Mouse (Mus musculus): Measurements from ENCODE around the gene Tmem28. TPM values are rescaled to one million over a fixed set of nuclear protein-coding genes. Genes with fewer than 3 reads are reported as not detected.

The Tmem28 gene
- polyA plus RNA-seq, 1 experiment: 2.6 TPM

DNA sequence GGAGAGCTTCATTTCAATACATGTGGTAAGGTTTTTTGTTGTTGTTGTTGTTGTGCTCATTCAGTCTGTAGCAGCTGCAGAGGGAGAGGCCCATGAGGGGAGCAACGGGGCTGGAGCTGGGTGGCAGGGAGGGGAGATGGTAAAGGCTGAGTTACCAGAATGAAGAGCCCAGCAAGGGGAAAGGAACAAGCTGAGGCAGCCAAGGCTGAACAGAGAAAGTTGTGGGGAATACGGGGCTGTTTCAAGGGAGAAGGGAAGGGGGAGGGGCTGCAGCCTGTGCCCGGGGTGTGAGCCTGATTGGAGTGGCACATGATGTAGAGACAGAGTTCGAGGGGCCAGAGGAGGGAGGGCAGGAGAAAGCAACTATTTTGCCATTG, 53.1 kb downstream of the Tmem28 start:
- Histone ChIP-seq H3K36me3 (ENCODE audit: control insufficient read depth, insufficient read depth, low read length, poor library complexity, severe bottlenecking) (no peaks in the 10 kb centered on the region), H3K27ac (ENCODE audit: insufficient read depth, low read length) (no peak overlapping the region), H3K9me3 (replicated peaks; ENCODE audit: control insufficient read depth, insufficient read depth, low read length, poor library complexity, severe bottlenecking) (no peaks in the 10 kb centered on the region), H3K27me3 (ENCODE audit: control insufficient read depth, insufficient read depth, low read length, poor library complexity, severe bottlenecking) (no peaks in the 10 kb centered on the region), H3K4me3 (ENCODE audit: low read depth, low read length) (no peak overlapping the region), H3K4me1 (ENCODE audit: control insufficient read depth, insufficient read depth, low read length) (peaks cover 2% of the 10 kb centered on the region), H3K9ac (ENCODE audit: low read depth, poor library complexity, severe bottlenecking) (no peak overlapping the region)
- TF ChIP-seq POLR2A (IDR thresholded peaks at IDR 0.05; ENCODE audit: insufficient read depth, low read length) (no peak), EP300 (IDR thresholded peaks at IDR 0.05; ENCODE audit: insufficient read depth, low read depth, low read length) (no peak), CTCF (IDR thresholded peaks at IDR 0.05; ENCODE audit: low read depth, low read length) (no peak)

GRCm38 (mm10) chrX:99876781-99877180, 56.0 kb downstream of the Tmem28 start:
- TF ChIP-seq EP300 (IDR thresholded peaks at IDR 0.05; ENCODE audit: insufficient read depth, low read depth, low read length) (no peak), POLR2A (IDR thresholded peaks at IDR 0.05; ENCODE audit: insufficient read depth, low read length) (no peak), CTCF (IDR thresholded peaks at IDR 0.05; ENCODE audit: low read depth, low read length) (no peak)
- H3K36me3 ChIP-seq (ENCODE audit: control insufficient read depth, insufficient read depth, low read length, poor library complexity, severe bottlenecking): no peaks in the 10 kb centered on the region
- H3K9me3 ChIP-seq (replicated peaks; ENCODE audit: control insufficient read depth, insufficient read depth, low read length, poor library complexity, severe bottlenecking): no peaks in the 10 kb centered on the region
- H3K4me1 ChIP-seq (ENCODE audit: control insufficient read depth, insufficient read depth, low read length): peaks cover 2% of the 10 kb centered on the region
- no peak overlapping the region for H3K4me3 ChIP-seq (ENCODE audit: low read depth, low read length)
- no peaks in the 10 kb centered on the region for H3K27me3 ChIP-seq (ENCODE audit: control insufficient read depth, insufficient read depth, low read length, poor library complexity, severe bottlenecking)
- no peak overlapping the region for H3K9ac ChIP-seq (ENCODE audit: low read depth, poor library complexity, severe bottlenecking)
- H3K27ac ChIP-seq (ENCODE audit: insufficient read depth, low read length): no peak overlapping the region

DNA sequence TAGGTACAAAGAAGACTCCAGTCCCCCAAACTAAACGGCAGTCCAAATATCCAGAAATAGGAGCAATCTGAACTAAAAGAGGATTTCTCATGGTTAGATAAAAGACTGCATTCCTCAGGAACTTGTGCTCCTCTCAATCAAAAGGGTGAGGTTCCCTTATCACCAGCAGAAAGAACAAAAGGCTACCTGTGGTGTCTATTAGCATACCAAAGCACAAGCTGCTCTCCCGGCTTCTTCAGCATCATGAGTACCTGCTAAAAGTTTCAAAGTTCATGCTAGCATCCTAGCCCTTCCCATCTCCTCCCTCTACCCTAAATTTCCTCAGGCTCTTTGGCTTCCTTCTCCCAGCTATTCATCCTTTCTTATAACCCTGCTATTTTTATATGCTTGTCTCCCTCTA, 62.6 kb downstream of the Tmem28 start:
- no peaks in the 10 kb centered on the region for H3K27me3 ChIP-seq (ENCODE audit: control insufficient read depth, insufficient read depth, low read length, poor library complexity, severe bottlenecking)
- H3K36me3 ChIP-seq (ENCODE audit: control insufficient read depth, insufficient read depth, low read length, poor library complexity, severe bottlenecking): no peaks in the 10 kb centered on the region
- no peak overlapping the region for H3K27ac ChIP-seq (ENCODE audit: insufficient read depth, low read length)
- H3K4me1 ChIP-seq (ENCODE audit: control insufficient read depth, insufficient read depth, low read length): no peaks in the 10 kb centered on the region
- TF ChIP-seq POLR2A (IDR thresholded peaks at IDR 0.05; ENCODE audit: insufficient read depth, low read length) (no peak), CTCF (IDR thresholded peaks at IDR 0.05; ENCODE audit: low read depth, low read length) (no peak), EP300 (IDR thresholded peaks at IDR 0.05; ENCODE audit: insufficient read depth, low read depth, low read length) (no peak)
- no peak overlapping the region for H3K9ac ChIP-seq (ENCODE audit: low read depth, poor library complexity, severe bottlenecking)
- H3K4me3 ChIP-seq (ENCODE audit: low read depth, low read length): no peak overlapping the region
- H3K9me3 ChIP-seq (replicated peaks; ENCODE audit: control insufficient read depth, insufficient read depth, low read length, poor library complexity, severe bottlenecking): peaks cover 7% of the 10 kb centered on the region; the same call in 1 of the 2 replicates

Other genes starting within 250 kb of the Tmem28 start
- 1.9 TPM in 2 replicates for gene Eda, start 154.6 kb downstream of the Tmem28 start, polyA plus RNA-seq (2011; ENCODE audit: insufficient read depth, insufficient read length, low read depth, missing spikeins)